Mouse (Mus musculus): ENCODE data around the gene Tshz3. TPM values are rescaled to one million over a fixed set of nuclear protein-coding genes. Genes with fewer than 3 reads are reported as not detected.

Tshz3 gene
- total and polyA plus RNA-seq, 3 experiments, result not detected

DNA sequence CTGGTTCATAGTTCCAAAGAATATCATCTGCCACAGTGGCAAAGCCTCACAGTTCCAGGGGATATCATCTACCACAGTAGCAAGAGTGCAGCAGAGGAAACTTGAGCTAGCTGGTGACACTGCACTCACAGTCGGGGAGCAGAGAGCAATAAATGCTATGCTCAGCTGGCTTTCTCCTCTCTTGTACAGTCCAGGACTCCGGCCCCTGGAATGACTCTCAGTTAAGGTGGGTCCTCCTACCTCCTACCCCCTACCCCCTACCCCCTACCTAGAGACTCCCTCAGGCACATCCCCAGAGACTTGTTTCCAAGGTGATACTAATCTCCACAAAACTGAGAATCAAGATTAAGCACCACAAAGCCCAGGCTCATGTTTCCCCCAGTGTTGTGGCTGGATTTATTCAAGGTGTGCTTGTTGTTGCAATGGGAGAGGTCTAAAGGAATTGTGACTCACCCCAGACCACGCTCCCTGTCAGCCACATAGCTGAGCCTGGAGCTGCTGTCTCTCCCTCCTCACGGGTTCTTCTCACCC lies 86.4 kb downstream of the Tshz3 start:
- Histone ChIP-seq H3K27ac (ENCODE audit: control insufficient read depth, low read depth, low read length) (no peak overlapping the region), H3K9ac (ENCODE audit: control insufficient read depth, low read depth, low read length, poor library complexity, severe bottlenecking) (no peak overlapping the region), H3K36me3 (ENCODE audit: control insufficient read depth in 1 of 2, insufficient read depth in 2 of 2, low read length in 2 of 2) (no peaks in the 10 kb centered on the region)

GRCm38 (mm10) chr7:36786713-36787421 lies 88.9 kb downstream of the Tshz3 start:
- H3K9ac ChIP-seq (ENCODE audit: control insufficient read depth, low read depth, low read length, poor library complexity, severe bottlenecking), result no peak overlapping the region
- H3K27me3 ChIP-seq (ENCODE audit: control insufficient read depth in 1 of 2, insufficient read depth in 2 of 2, low read length in 2 of 2), result no peaks in the 10 kb centered on the region
- no peaks in the 10 kb centered on the region for H3K79me2 ChIP-seq (ENCODE audit: control insufficient read depth, insufficient read depth, low read length, poor library complexity)
- TF ChIP-seq ZMIZ1 (IDR thresholded peaks at IDR 0.05; ENCODE audit: low read depth, low read length), result no peak
- TF ChIP-seq POLR2AphosphoS2 (IDR thresholded peaks at IDR 0.05; ENCODE audit: low read length), result no peak
- TF ChIP-seq ELF1 (IDR thresholded peaks at IDR 0.05; ENCODE audit: low read depth, low read length), result no peak
- no peak for TF ChIP-seq MAFK (IDR thresholded peaks at IDR 0.05; ENCODE audit: borderline replicate concordance, low read depth, low read length)
- no peak for TF ChIP-seq TCF12 (IDR thresholded peaks at IDR 0.05; ENCODE audit: low read depth, low read length)
- no peak overlapping the region for H3K4me3 ChIP-seq (ENCODE audit: control insufficient read depth in 1 of 2, insufficient read depth in 1 of 2, low read depth in 2 of 2, low read length in 2 of 2)
- H3K36me3 ChIP-seq (ENCODE audit: control insufficient read depth in 1 of 2, insufficient read depth in 2 of 2, low read length in 2 of 2), result no peaks in the 10 kb centered on the region
- no peaks in the 10 kb centered on the region for H3K4me1 ChIP-seq (ENCODE audit: control insufficient read depth in 1 of 2, insufficient read depth in 2 of 2, low read length in 2 of 2)
- DNase-seq (ENCODE audit: low read depth, low spot score), result no peak
- H3K27ac ChIP-seq (ENCODE audit: control insufficient read depth, low read depth, low read length), result no peak overlapping the region
- H3K9me3 ChIP-seq (replicated peaks; ENCODE audit: insufficient read depth, low read length), result no peaks in the 10 kb centered on the region

More for the DNA sequence above, 86.4 kb downstream of the Tshz3 start:
- no peaks in the 10 kb centered on the region for H3K9me3 ChIP-seq (replicated peaks; ENCODE audit: insufficient read depth, low read length)
- H3K4me1 ChIP-seq (ENCODE audit: control insufficient read depth in 1 of 2, insufficient read depth in 2 of 2, low read length in 2 of 2), result no peaks in the 10 kb centered on the region
- H3K4me3 ChIP-seq (ENCODE audit: control insufficient read depth in 1 of 2, insufficient read depth in 1 of 2, low read depth in 2 of 2, low read length in 2 of 2), result no peak overlapping the region
- H3K27me3 ChIP-seq (ENCODE audit: control insufficient read depth in 1 of 2, insufficient read depth in 2 of 2, low read length in 2 of 2), result no peaks in the 10 kb centered on the region
- no peak for DNase-seq (ENCODE audit: low read depth, low spot score)
- TF ChIP-seq RCOR1 (IDR thresholded peaks at IDR 0.05; ENCODE audit: low read depth, low read length) (no peak), CTCF (IDR thresholded peaks at IDR 0.05 in 2 of 3, conservative IDR thresholded peaks at IDR 0.05 in 1 of 3; ENCODE audit: control insufficient read depth in 1 of 3, insufficient read depth in 1 of 3, low read depth in 2 of 3, low read length in 3 of 3, poor library complexity in 1 of 3, severe bottlenecking in 1 of 3) (no peak), GATA1 (IDR thresholded peaks at IDR 0.05; ENCODE audit: low read depth, low read length) (no peak), CHD1 (IDR thresholded peaks at IDR 0.05; ENCODE audit: low read depth, low read length) (no peak), POLR2AphosphoS5 (IDR thresholded peaks at IDR 0.05; ENCODE audit: borderline replicate concordance, low read depth, low read length) (no peak), ZC3H11A (IDR thresholded peaks at IDR 0.05; ENCODE audit: low read depth, low read length) (no peak), KAT2A (conservative IDR thresholded peaks at IDR 0.05; ENCODE audit: low read depth, low read length) (no peak), GABPA (IDR thresholded peaks at IDR 0.05; ENCODE audit: low read depth, low read length) (no peak), ETS1 (IDR thresholded peaks at IDR 0.05; ENCODE audit: low read depth, low read length) (no peak), NELFE (IDR thresholded peaks at IDR 0.05; ENCODE audit: low read depth, low read length) (no peak), NRF1 (IDR thresholded peaks at IDR 0.05; ENCODE audit: insufficient read depth, low read depth, low read length, poor library complexity, severe bottlenecking) (no peak), POLR2A (IDR thresholded peaks at IDR 0.05; ENCODE audit: control insufficient read depth in 1 of 2, insufficient read depth in 1 of 2, low read depth in 1 of 2, low read length in 2 of 2, poor library complexity in 1 of 2) (no peak), USF2 (IDR thresholded peaks at IDR 0.05; ENCODE audit: borderline replicate concordance in 1 of 2, insufficient read depth in 1 of 2, low read depth in 1 of 2, low read length in 2 of 2) (no peak), HCFC1 (IDR thresholded peaks at IDR 0.05; ENCODE audit: low read depth, low read length) (no peak), E2F4 (IDR thresholded peaks at IDR 0.05; ENCODE audit: borderline replicate concordance, low read depth, low read length) (no peak), RAD21 (IDR thresholded peaks at IDR 0.05; ENCODE audit: low read depth, low read length) (no peak), ZKSCAN1 (IDR thresholded peaks at IDR 0.05; ENCODE audit: low read depth, low read length) (no peak)
- H3K79me2 ChIP-seq (ENCODE audit: control insufficient read depth, insufficient read depth, low read length, poor library complexity), result no peaks in the 10 kb centered on the region
